Mouse (Mus musculus) hematopoietic stem cell, adult 5-6 weeks (primary cell): ENCODE data around the gene Gli3. TPM values are rescaled to one million over a fixed set of nuclear protein-coding genes. Genes with fewer than 3 reads are reported as not detected.

Experiments used
- ATAC-seq, 2 experiments: fragments of 125-278 bp in 1 of 2; replicated peaks in 1 of 2; 2 replicates each; pipeline ENCODE4 v1.8.0; 2016 to 2017; ENCODE audit warnings: inconsistent platforms in 2 of 2, mild to moderate bottlenecking in 2 of 2, moderate number of reproducible peaks in 2 of 2, low read depth in 1 of 2, moderate TSS enrichment in 1 of 2; ENCODE audit not compliant: low FRiP score in 2 of 2, poor library complexity in 2 of 2, severe bottlenecking in 2 of 2, insufficient read depth in 1 of 2, low TSS enrichment in 1 of 2
- total RNA-seq: library from RNA; stranded (forward); fragments of 172-1452, 232-1000 nt; gene quantifications from 2 replicates; pipeline ENCODE4 v1.2.3, GENCODE M21; 2017

The Gli3 gene
- total RNA-seq, 1 experiment from 2014 or later, result 0.05 TPM

- no peak for ATAC-seq
Observed at GRCm38 (mm10) chr13:15670144-15670961, 207.3 kb downstream of the Gli3 start.

GRCm38 (mm10) chr13:15670962-15671313, 207.9 kb downstream of the Gli3 start:
- ATAC-seq, result no peak

GRCm38 (mm10) chr13:15675480-15675879, 212.4 kb downstream of the Gli3 start:
- no peak for ATAC-seq

GRCm38 (mm10) chr13:15677106-15677760, 214.2 kb downstream of the Gli3 start:
- no peak for ATAC-seq

GRCm38 (mm10) chr13:15681530-15681929, 218.5 kb downstream of the Gli3 start:
- no peak for ATAC-seq

- no peak for ATAC-seq
Observed at GRCm38 (mm10) chr13:15683006-15683405, 220.0 kb downstream of the Gli3 start.

GRCm38 (mm10) chr13:15688074-15688825, 225.2 kb downstream of the Gli3 start:
- ATAC-seq, result no peak

GRCm38 (mm10) chr13:15688826-15689501, 225.9 kb downstream of the Gli3 start:
- no peak for ATAC-seq

GRCm38 (mm10) chr13:15691751-15692464, 228.9 kb downstream of the Gli3 start:
- no peak for ATAC-seq

- ATAC-seq, result no peak
Observed at GRCm38 (mm10) chr13:15692465-15692809, 229.4 kb downstream of the Gli3 start.

GRCm38 (mm10) chr13:15698284-15698683, 235.2 kb downstream of the Gli3 start:
- ATAC-seq, result no peak

- ATAC-seq, result no peak
Observed at GRCm38 (mm10) chr13:15699116-15699515, 236.1 kb downstream of the Gli3 start.

GRCm38 (mm10) chr13:15704669-15705068, 241.6 kb downstream of the Gli3 start:
- ATAC-seq, result peak; percentile 65 to 76

GRCm38 (mm10) chr13:15707481-15707881, 244.4 kb downstream of the Gli3 start:
- no peak for ATAC-seq

- no peak for ATAC-seq
Observed at GRCm38 (mm10) chr13:15713486-15713885, 250.5 kb downstream of the Gli3 start.

GRCm38 (mm10) chr13:15714331-15714725, 251.3 kb downstream of the Gli3 start:
- no peak for ATAC-seq

- peak; percentile 76 to 81 for ATAC-seq
Observed at GRCm38 (mm10) chr13:15714726-15715437, 251.8 kb downstream of the Gli3 start.
